Mouse (Mus musculus): ENCODE data around the gene Zfp385c. TPM values are rescaled to one million over a fixed set of nuclear protein-coding genes. Genes with fewer than 3 reads are reported as not detected.
A peak's percentile ranks its signal among the peaks of the same experiment; 100 is the strongest.

Zfp385c gene
- polyA plus RNA-seq, 1 experiment from 2014 or later, result 0.26 TPM

- WGBS, result 90% methylated on average over 9 of the region's 9 CpGs
- no peaks in the 10 kb centered on the region for H3K9me3 ChIP-seq (ENCODE audit: control insufficient read depth, low read length)
- no peaks in the 10 kb centered on the region for H3K27me3 ChIP-seq (ENCODE audit: control insufficient read depth, insufficient read depth, low read length)
- no peak overlapping the region for H3K27ac ChIP-seq (replicated peaks in 1 of 2; ENCODE audit: control insufficient read depth in 1 of 2, insufficient read depth in 1 of 2, low read depth in 2 of 2, low read length in 2 of 2)
- peak overlapping the region in 1 of 2 experiments; percentile 9; a peak in 1 of 4 replicates for H3K4me3 ChIP-seq (ENCODE audit: control insufficient read depth in 1 of 2, insufficient read depth in 1 of 2, low read depth in 1 of 2, low read length in 2 of 2)
- no peak for ATAC-seq (ENCODE audit: insufficient number of reproducible peaks, insufficient read depth, low FRiP score, low read depth)
- H3K4me2 ChIP-seq (ENCODE audit: low read length), result peak overlapping the region; percentile 83
- peaks cover 10% of the 10 kb centered on the region; the same call in 1 of the 2 replicates for H3K36me3 ChIP-seq (ENCODE audit: control insufficient read depth, insufficient read depth, low read length)
- peaks cover 10 to 17% of the 10 kb centered on the region in 2 experiments for H3K4me1 ChIP-seq (ENCODE audit: control insufficient read depth in 2 of 2, insufficient read depth in 2 of 2, low read length in 2 of 2)
- peak overlapping the region; percentile 42; the same call in 1 of the 2 replicates for H3K9ac ChIP-seq (ENCODE audit: low read length)
Observed at GRCm38 (mm10) chr11:100735134-100735865, 43.0 kb upstream of the Zfp385c start.

- Histone ChIP-seq H3K27me3 (ENCODE audit: control insufficient read depth, insufficient read depth, low read length) (no peaks in the 10 kb centered on the region), H3K4me1 (ENCODE audit: control insufficient read depth in 2 of 2, insufficient read depth in 2 of 2, low read length in 2 of 2) (peaks cover 1 to 4% of the 10 kb centered on the region in 2 experiments), H3K4me2 (ENCODE audit: low read length) (no peak overlapping the region), H3K4me3 (ENCODE audit: control insufficient read depth in 1 of 2, insufficient read depth in 1 of 2, low read depth in 1 of 2, low read length in 2 of 2) (no peak overlapping the region), H3K36me3 (ENCODE audit: control insufficient read depth, insufficient read depth, low read length) (peaks cover 26% of the 10 kb centered on the region; the same call in 1 of the 2 replicates), H3K27ac (replicated peaks in 1 of 2; ENCODE audit: control insufficient read depth in 1 of 2, insufficient read depth in 1 of 2, low read depth in 2 of 2, low read length in 2 of 2) (no peak overlapping the region), H3K9ac (ENCODE audit: low read length) (no peak overlapping the region), H3K9me3 (ENCODE audit: control insufficient read depth, low read length) (no peaks in the 10 kb centered on the region)
- 77% methylated on average over 6 of the region's 6 CpGs for WGBS
- no peak for ATAC-seq (ENCODE audit: insufficient number of reproducible peaks, insufficient read depth, low FRiP score, low read depth)
Observed at GRCm38 (mm10) chr11:100730477-100731205, 38.4 kb upstream of the Zfp385c start.

DNA sequence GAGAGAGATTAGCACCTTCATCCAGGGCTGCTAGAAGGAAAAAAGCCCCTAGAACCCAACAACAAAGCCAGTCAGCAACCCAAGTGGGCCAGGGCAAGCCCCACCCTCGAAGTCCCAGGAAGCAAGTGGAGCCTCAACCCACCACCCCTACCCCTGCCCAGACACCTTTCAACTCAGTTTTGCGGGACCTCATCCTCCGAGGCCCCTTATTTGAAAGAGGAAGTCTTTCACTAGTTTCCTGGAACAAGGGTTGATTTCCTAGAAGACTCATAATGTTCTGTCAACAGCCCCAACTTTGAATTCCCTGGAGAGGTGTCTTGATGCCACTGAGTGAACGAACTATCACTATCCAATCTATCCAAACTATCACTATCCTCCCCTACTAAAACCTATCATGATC, 37.7 kb upstream of the Zfp385c start:
- Histone ChIP-seq H3K9ac (ENCODE audit: low read length) (no peak overlapping the region), H3K4me2 (ENCODE audit: low read length) (no peak overlapping the region), H3K9me3 (ENCODE audit: control insufficient read depth, low read length) (no peaks in the 10 kb centered on the region), H3K4me3 (ENCODE audit: control insufficient read depth in 1 of 2, insufficient read depth in 1 of 2, low read depth in 1 of 2, low read length in 2 of 2) (no peak overlapping the region), H3K4me1 (ENCODE audit: control insufficient read depth in 2 of 2, insufficient read depth in 2 of 2, low read length in 2 of 2) (peaks cover 3 to 10% of the 10 kb centered on the region in 2 experiments), H3K27me3 (ENCODE audit: control insufficient read depth, insufficient read depth, low read length) (no peaks in the 10 kb centered on the region), H3K27ac (replicated peaks in 1 of 2; ENCODE audit: control insufficient read depth in 1 of 2, insufficient read depth in 1 of 2, low read depth in 2 of 2, low read length in 2 of 2) (no peak overlapping the region), H3K36me3 (ENCODE audit: control insufficient read depth, insufficient read depth, low read length) (peaks cover 26% of the 10 kb centered on the region; the same call in 1 of the 2 replicates)
- no peak for ATAC-seq (ENCODE audit: insufficient number of reproducible peaks, insufficient read depth, low FRiP score, low read depth)
- WGBS, result 78% methylated on average over 4 of the region's 4 CpGs

DNA sequence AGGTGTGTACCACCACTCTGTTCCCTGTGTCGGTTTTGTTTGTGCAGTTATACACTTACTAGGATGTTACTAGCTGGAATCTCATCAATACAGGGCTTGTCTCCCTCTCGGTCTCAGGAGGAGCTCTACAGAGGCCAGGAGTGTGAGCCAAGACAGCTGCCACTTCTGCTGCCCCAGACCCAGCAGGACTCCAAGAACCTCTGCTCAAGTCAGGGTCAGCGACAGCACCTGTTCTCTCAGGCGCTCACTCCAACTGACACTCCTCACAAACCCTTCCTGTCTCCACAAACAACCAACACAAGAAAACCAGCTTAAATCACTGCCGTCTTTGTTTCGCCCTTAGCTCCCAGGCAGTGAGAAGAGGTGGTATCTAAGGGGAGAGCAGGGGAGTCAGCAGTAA, 36.3 kb upstream of the Zfp385c start:
- H3K4me1 ChIP-seq (ENCODE audit: control insufficient read depth in 2 of 2, insufficient read depth in 2 of 2, low read length in 2 of 2), result peaks cover 7 to 15% of the 10 kb centered on the region in 2 experiments
- H3K27ac ChIP-seq (replicated peaks in 1 of 2; ENCODE audit: control insufficient read depth in 1 of 2, insufficient read depth in 1 of 2, low read depth in 2 of 2, low read length in 2 of 2), result no peak overlapping the region
- H3K9ac ChIP-seq (ENCODE audit: low read length), result no peak overlapping the region
- H3K4me3 ChIP-seq (ENCODE audit: control insufficient read depth in 1 of 2, insufficient read depth in 1 of 2, low read depth in 1 of 2, low read length in 2 of 2), result no peak overlapping the region
- WGBS, result 91% methylated on average over 6 of the region's 6 CpGs
- peaks cover 26% of the 10 kb centered on the region; the same call in 1 of the 2 replicates for H3K36me3 ChIP-seq (ENCODE audit: control insufficient read depth, insufficient read depth, low read length)
- no peak for ATAC-seq (ENCODE audit: insufficient number of reproducible peaks, insufficient read depth, low FRiP score, low read depth)
- H3K4me2 ChIP-seq (ENCODE audit: low read length), result no peak overlapping the region
- no peaks in the 10 kb centered on the region for H3K27me3 ChIP-seq (ENCODE audit: control insufficient read depth, insufficient read depth, low read length)
- H3K9me3 ChIP-seq (ENCODE audit: control insufficient read depth, low read length), result no peaks in the 10 kb centered on the region

DNA sequence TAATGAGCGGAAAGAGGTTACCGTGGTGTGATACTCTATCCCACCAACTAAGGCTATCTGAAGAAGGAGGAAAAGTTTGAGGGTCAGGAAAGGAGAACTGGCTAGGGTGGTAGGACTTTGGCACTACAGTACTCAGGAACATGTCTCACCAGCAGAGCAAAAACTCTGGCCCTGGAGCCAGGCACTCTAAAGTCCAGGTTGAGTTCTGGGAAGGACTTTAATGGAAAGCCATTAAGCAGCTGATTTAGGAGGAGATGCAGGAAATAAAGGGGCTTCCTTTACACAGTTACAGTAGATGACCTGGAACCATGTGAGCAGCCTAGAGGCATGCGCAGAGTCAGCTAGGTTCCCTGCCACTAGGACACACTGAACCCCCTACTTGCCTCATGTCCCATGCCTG, 34.9 kb upstream of the Zfp385c start:
- H3K27ac ChIP-seq (replicated peaks in 1 of 2; ENCODE audit: control insufficient read depth in 1 of 2, insufficient read depth in 1 of 2, low read depth in 2 of 2, low read length in 2 of 2), result no peak overlapping the region
- H3K9me3 ChIP-seq (ENCODE audit: control insufficient read depth, low read length), result no peaks in the 10 kb centered on the region
- H3K9ac ChIP-seq (ENCODE audit: low read length), result no peak overlapping the region
- H3K36me3 ChIP-seq (ENCODE audit: control insufficient read depth, insufficient read depth, low read length), result peaks cover 17% of the 10 kb centered on the region; the same call in 1 of the 2 replicates
- no peak for ATAC-seq (ENCODE audit: insufficient number of reproducible peaks, insufficient read depth, low FRiP score, low read depth)
- no peaks in the 10 kb centered on the region for H3K27me3 ChIP-seq (ENCODE audit: control insufficient read depth, insufficient read depth, low read length)
- no peak overlapping the region for H3K4me2 ChIP-seq (ENCODE audit: low read length)
- WGBS, result 89% methylated on average over 3 of the region's 3 CpGs
- peaks cover 12 to 23% of the 10 kb centered on the region in 2 experiments for H3K4me1 ChIP-seq (ENCODE audit: control insufficient read depth in 2 of 2, insufficient read depth in 2 of 2, low read length in 2 of 2)
- no peak overlapping the region for H3K4me3 ChIP-seq (ENCODE audit: control insufficient read depth in 1 of 2, insufficient read depth in 1 of 2, low read depth in 1 of 2, low read length in 2 of 2)

GRCm38 (mm10) chr11:100724919-100725512, 32.8 kb upstream of the Zfp385c start:
- peaks cover 32 to 45% of the 10 kb centered on the region in 2 experiments for H3K4me1 ChIP-seq (ENCODE audit: control insufficient read depth in 2 of 2, insufficient read depth in 2 of 2, low read length in 2 of 2)

DNA sequence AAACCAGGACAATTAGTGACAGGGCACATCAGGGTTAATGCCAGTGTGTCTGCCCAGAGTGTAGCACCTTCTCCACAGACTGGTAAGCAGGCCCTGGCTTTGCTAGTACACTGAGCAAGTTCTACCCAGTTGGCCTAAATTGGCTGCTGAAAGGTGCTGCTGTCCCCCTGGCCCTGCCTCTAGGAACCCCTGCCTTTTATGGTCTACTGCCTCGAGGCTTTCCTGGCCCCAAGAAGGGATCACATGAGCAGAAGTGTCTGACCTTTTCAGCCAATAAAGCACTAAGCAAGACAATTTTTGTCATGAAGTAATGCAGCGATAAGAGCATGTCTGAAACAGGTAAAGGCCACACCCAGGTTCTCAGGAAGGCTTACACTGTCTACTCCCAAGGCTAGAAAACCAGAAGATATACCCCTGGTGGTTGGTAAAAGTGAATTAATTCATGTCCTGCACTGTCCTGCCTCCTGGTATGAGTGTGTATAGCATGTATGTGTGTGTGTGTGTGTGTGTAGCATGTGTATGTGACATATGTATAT, 30.3 kb upstream of the Zfp385c start:
- H3K27ac ChIP-seq (replicated peaks in 1 of 2; ENCODE audit: control insufficient read depth in 1 of 2, insufficient read depth in 1 of 2, low read depth in 2 of 2, low read length in 2 of 2), result peak overlapping the region; percentile 79 to 84
- no peak for ATAC-seq (ENCODE audit: insufficient number of reproducible peaks, insufficient read depth, low FRiP score, low read depth)
- peak overlapping the region; percentile 24; the same call in 1 of the 2 replicates for H3K4me2 ChIP-seq (ENCODE audit: low read length)
- H3K27me3 ChIP-seq (ENCODE audit: control insufficient read depth, insufficient read depth, low read length), result no peaks in the 10 kb centered on the region
- peaks cover 36 to 48% of the 10 kb centered on the region in 2 experiments for H3K4me1 ChIP-seq (ENCODE audit: control insufficient read depth in 2 of 2, insufficient read depth in 2 of 2, low read length in 2 of 2)
- WGBS, result 47% methylated on average over 2 of the region's 2 CpGs
- H3K9me3 ChIP-seq (ENCODE audit: control insufficient read depth, low read length), result no peaks in the 10 kb centered on the region
- no peak overlapping the region for H3K4me3 ChIP-seq (ENCODE audit: control insufficient read depth in 1 of 2, insufficient read depth in 1 of 2, low read depth in 1 of 2, low read length in 2 of 2)
- H3K36me3 ChIP-seq (ENCODE audit: control insufficient read depth, insufficient read depth, low read length), result peaks cover 23% of the 10 kb centered on the region
- peak overlapping the region; percentile 18 for H3K9ac ChIP-seq (ENCODE audit: low read length)

More at GRCm38 (mm10) chr11:100724919-100725512, 32.8 kb upstream of the Zfp385c start:
- Histone ChIP-seq H3K27me3 (ENCODE audit: control insufficient read depth, insufficient read depth, low read length) (no peaks in the 10 kb centered on the region), H3K36me3 (ENCODE audit: control insufficient read depth, insufficient read depth, low read length) (peaks cover 16% of the 10 kb centered on the region; the same call in 1 of the 2 replicates), H3K27ac (replicated peaks in 1 of 2; ENCODE audit: control insufficient read depth in 1 of 2, insufficient read depth in 1 of 2, low read depth in 2 of 2, low read length in 2 of 2) (peak overlapping the region; percentile 70 to 73), H3K9ac (ENCODE audit: low read length) (peak overlapping the region; percentile 6; the same call in 1 of the 2 replicates), H3K4me3 (ENCODE audit: control insufficient read depth in 1 of 2, insufficient read depth in 1 of 2, low read depth in 1 of 2, low read length in 2 of 2) (no peak overlapping the region), H3K4me2 (ENCODE audit: low read length) (no peak overlapping the region), H3K9me3 (ENCODE audit: control insufficient read depth, low read length) (no peaks in the 10 kb centered on the region)
- no peak; the same call in 1 of the 2 replicates for ATAC-seq (ENCODE audit: insufficient number of reproducible peaks, insufficient read depth, low FRiP score, low read depth)
- WGBS, result 28% methylated on average over 5 of the region's 5 CpGs

All from heart, embryonic 14.5 days (tissue).